Mouse (Mus musculus) limb, embryonic 12.5 days (tissue): ENCODE data around the gene Traf6. TPM values are rescaled to one million over a fixed set of nuclear protein-coding genes. Genes with fewer than 3 reads are reported as not detected.

Experiments used
- ATAC-seq: fragments of 200-750 bp; cut with Nextera tagmentation; 2 replicates; pipeline ENCODE4 v1.8.0; 2017; ENCODE audit warnings: low read depth, moderate TSS enrichment; ENCODE audit not compliant: insufficient number of reproducible peaks, insufficient read depth, low FRiP score, low TSS enrichment
- H3K27ac ChIP-seq: fragments of 300-500 bp; sonication (generic); 2 replicates; pipeline ENCODE4 v1.5.1; 2016; ENCODE audit warnings: mild to moderate bottlenecking, moderate library complexity
- H3K27me3 ChIP-seq: fragments of 300-500 bp; sonication (generic); 2 replicates; pipeline ENCODE4 v1.6.1; 2016; ENCODE audit warnings: mild to moderate bottlenecking, moderate library complexity
- H3K36me3 ChIP-seq: fragments of 300-500 bp; sonication (generic); 2 replicates; pipeline ENCODE4 v1.6.1; 2016; ENCODE audit warnings: mild to moderate bottlenecking, moderate library complexity
- H3K4me1 ChIP-seq: fragments of 300-500 bp; sonication (generic); replicated peaks from 2 replicates; pipeline ENCODE4 v1.6.1; 2016
- H3K4me2 ChIP-seq: fragments of 300-500 bp; sonication (generic); 2 replicates; pipeline ENCODE4 v1.6.1; 2016; ENCODE audit warnings: mild to moderate bottlenecking, moderate library complexity
- H3K4me3 ChIP-seq: fragments of 300-500 bp; sonication (generic); replicated peaks from 2 replicates; pipeline ENCODE4 v1.5.1; 2016; ENCODE audit warnings: mild to moderate bottlenecking
- H3K9ac ChIP-seq: fragments of 300-500 bp; sonication (generic); replicated peaks from 2 replicates; pipeline ENCODE4 v1.6.1; 2016; ENCODE audit warnings: mild to moderate bottlenecking, moderate library complexity
- H3K9me3 ChIP-seq: fragments of 300-500 bp; sonication (generic); 2 replicates; pipeline ENCODE4 v1.6.1; 2016; ENCODE audit warnings: mild to moderate bottlenecking, moderate library complexity
- WGBS: fragments of 180-500 bp; shearing (Covaris S2); methylation state at CpG from one replicate; pipeline ENCODE4 v1.1.7; 2016; 5-methylcytosine and 5-hydroxymethylcytosine counted together
- polyA plus RNA-seq: library from polyadenylated mRNA; unstranded; fragments of >200 nt; fragmentation: Nextera tagmentation; extraction: Ambion mirVana; gene quantifications from 2 replicates; pipeline ENCODE4 v1.2.1, GENCODE M21; 2016

Gene Traf6
- polyA plus RNA-seq, 1 experiment from 2014 or later, result 11.3 TPM

DNA sequence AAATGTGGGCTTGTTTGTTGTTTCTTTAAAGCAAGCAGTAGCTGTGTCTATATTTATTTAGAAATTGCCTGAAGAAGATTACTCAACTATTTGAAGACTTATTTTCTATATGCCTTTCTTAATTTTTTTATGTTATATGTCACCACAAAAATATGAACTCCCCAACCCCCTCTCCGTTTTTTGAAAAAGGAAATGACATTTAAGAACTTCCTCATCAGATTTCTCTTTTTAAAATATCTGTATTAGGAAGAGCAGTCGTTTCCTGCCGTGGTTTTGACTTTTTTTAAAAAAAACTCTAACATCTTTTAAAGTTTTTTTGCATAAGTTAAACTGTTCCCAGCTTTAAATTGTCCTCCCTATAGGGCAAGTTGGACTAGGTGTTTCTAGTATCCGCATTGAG, 21.1 kb downstream of the Traf6 start:
- Histone ChIP-seq H3K9me3 (no peaks in the 10 kb centered on the region), H3K9ac (no peak overlapping the region), H3K36me3 (peaks cover 52% of the 10 kb centered on the region), H3K4me2 (no peak overlapping the region), H3K27me3 (no peaks in the 10 kb centered on the region), H3K4me1 (peaks cover 11% of the 10 kb centered on the region; the same call in 1 of the 2 replicates), H3K27ac (no peak overlapping the region), H3K4me3 (no peak overlapping the region)
- 93% methylated on average over 4 of the region's 4 CpGs for WGBS
- ATAC-seq, result no peak

DNA sequence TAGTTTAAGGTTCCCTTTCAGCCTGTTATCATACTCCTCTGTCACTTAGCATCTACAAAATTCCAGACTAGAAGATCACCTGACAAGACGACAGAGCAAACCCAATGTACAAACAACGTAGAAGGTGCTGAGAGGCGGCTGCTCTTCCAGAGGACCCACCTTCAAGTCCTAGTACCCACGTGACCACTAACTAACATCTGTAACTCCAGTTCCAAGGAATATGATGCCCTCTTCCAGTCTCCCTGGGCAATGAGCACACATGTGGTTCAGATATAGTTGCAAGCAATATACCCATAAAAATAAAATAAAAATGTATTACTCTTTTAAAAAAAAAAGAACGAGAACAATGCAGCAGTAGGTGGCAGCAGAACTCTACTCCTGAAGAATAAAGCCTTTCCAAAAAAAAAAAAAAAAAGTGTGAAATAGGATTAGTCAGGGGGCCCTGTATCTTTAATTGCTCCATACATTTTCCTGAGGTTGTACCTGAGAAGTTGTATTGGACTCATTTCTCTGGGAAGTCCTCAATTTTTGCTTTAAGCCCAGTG, 27.8 kb downstream of the Traf6 start:
- Histone ChIP-seq H3K4me2 (no peak overlapping the region), H3K4me3 (no peak overlapping the region), H3K36me3 (peaks cover 2% of the 10 kb centered on the region; the same call in 1 of the 2 replicates), H3K4me1 (peaks cover 24% of the 10 kb centered on the region), H3K27ac (no peak overlapping the region), H3K9me3 (no peaks in the 10 kb centered on the region), H3K27me3 (no peaks in the 10 kb centered on the region), H3K9ac (no peak overlapping the region)
- 36% methylated on average over 5 of the region's 5 CpGs for WGBS
- no peak for ATAC-seq

DNA sequence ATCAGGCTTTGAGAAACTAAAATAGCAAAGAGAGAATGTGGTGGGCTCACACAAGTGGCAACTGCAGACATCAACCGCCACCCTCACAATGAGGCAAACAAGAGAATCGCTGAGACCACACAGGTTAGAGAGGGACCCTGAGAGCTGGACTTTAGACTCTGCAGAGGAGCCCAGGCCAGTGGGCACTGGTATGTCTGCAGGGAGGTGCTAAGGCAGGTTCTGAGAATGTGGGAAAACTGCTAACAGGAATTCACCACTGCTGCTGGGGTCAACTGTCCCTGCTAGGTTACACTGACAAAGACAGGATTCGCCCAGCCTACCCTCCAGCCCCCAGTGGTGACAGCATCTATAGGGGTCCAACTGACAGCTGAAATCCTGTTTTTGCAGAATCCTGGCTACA, 33.4 kb downstream of the Traf6 start:
- Histone ChIP-seq H3K36me3 (peaks cover 13% of the 10 kb centered on the region), H3K4me1 (peaks cover 7% of the 10 kb centered on the region), H3K4me3 (no peak overlapping the region), H3K27ac (no peak overlapping the region), H3K9ac (no peak overlapping the region), H3K9me3 (no peaks in the 10 kb centered on the region), H3K27me3 (no peaks in the 10 kb centered on the region), H3K4me2 (no peak overlapping the region)
- 89% methylated on average over 3 of the region's 3 CpGs for WGBS
- no peak for ATAC-seq

DNA sequence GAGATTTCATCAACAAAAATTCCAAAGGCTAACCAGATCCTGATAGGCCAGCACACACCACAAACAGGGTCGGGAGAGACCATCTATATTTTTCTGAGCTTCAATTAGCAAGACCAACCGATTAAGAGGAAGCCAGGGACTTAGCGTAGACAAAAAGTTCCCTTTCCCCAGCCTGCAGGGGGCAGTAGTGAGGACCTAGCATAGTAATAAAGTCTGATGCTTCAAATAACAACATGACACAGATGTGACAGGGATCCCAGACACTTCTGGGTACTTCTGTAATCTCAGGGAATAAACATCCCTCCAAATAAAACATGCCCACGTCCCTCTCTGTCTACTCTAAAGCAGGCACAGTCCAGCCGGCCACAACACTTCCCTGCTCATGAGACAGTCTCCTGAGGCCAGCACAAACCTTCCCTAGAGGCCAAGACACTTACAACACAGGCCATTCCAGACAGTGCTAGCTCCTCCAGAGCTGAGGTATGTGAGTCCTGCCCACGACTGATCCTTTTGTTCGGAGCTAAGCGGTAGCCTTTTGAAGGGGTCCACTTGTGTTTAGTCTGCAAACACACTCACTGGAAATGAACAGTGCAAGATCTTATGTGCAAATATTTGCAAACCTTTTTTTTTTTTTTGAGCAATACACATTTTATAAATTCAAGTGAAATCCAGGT, 37.6 kb downstream of the Traf6 start:
- no peak for ATAC-seq
- Histone ChIP-seq H3K4me1 (no peaks in the 10 kb centered on the region; the same call in 1 of the 2 replicates), H3K4me2 (no peak overlapping the region), H3K27me3 (no peaks in the 10 kb centered on the region), H3K27ac (no peak overlapping the region), H3K36me3 (peaks cover 34% of the 10 kb centered on the region), H3K9ac (no peak overlapping the region), H3K4me3 (no peak overlapping the region), H3K9me3 (no peaks in the 10 kb centered on the region)
- 88% methylated on average over 8 of the region's 8 CpGs for WGBS

- ATAC-seq, result no peak
- peaks cover 40% of the 10 kb centered on the region for H3K36me3 ChIP-seq
- no peak overlapping the region for H3K9ac ChIP-seq
- H3K27me3 ChIP-seq, result no peaks in the 10 kb centered on the region
- no peak overlapping the region for H3K4me2 ChIP-seq
- no peak overlapping the region for H3K4me3 ChIP-seq
- no peaks in the 10 kb centered on the region for H3K9me3 ChIP-seq
- 94% methylated on average over 13 of the region's 13 CpGs for WGBS
- no peak overlapping the region for H3K27ac ChIP-seq
- no peaks in the 10 kb centered on the region for H3K4me1 ChIP-seq
These were observed 38.9 kb downstream of the Traf6 start for GRCm38 (mm10) chr2:101717162-101717561.

- H3K4me1 ChIP-seq, result peaks cover 13% of the 10 kb centered on the region
- no peaks in the 10 kb centered on the region for H3K9me3 ChIP-seq
- H3K27ac ChIP-seq, result peak overlapping the region; percentile 31; the same call in 1 of the 2 replicates
- ATAC-seq, result no peak
- no peak overlapping the region for H3K9ac ChIP-seq
- H3K36me3 ChIP-seq, result peaks cover 33% of the 10 kb centered on the region
- no peaks in the 10 kb centered on the region for H3K27me3 ChIP-seq
- no peak overlapping the region for H3K4me3 ChIP-seq
- 83% methylated on average over 4 of the region's 4 CpGs for WGBS
- H3K4me2 ChIP-seq, result no peak overlapping the region
These were observed 43.6 kb downstream of the Traf6 start for GRCm38 (mm10) chr2:101721835-101722234.

- ATAC-seq, result 0 out of 2 replicates have a peak, but pooled peaks have one; percentile 33
- H3K4me3 ChIP-seq, result no peak overlapping the region
- H3K9me3 ChIP-seq, result no peaks in the 10 kb centered on the region
- peaks cover 13% of the 10 kb centered on the region for H3K4me1 ChIP-seq
- H3K4me2 ChIP-seq, result no peak overlapping the region
- H3K9ac ChIP-seq, result no peak overlapping the region; the same call in 1 of the 2 replicates
- H3K36me3 ChIP-seq, result peaks cover 32% of the 10 kb centered on the region
- H3K27me3 ChIP-seq, result no peaks in the 10 kb centered on the region
- WGBS, result 51% methylated on average over 8 of the region's 8 CpGs
- H3K27ac ChIP-seq, result peak overlapping the region; percentile 68
These were observed 44.4 kb downstream of the Traf6 start for GRCm38 (mm10) chr2:101722370-101723332.

DNA sequence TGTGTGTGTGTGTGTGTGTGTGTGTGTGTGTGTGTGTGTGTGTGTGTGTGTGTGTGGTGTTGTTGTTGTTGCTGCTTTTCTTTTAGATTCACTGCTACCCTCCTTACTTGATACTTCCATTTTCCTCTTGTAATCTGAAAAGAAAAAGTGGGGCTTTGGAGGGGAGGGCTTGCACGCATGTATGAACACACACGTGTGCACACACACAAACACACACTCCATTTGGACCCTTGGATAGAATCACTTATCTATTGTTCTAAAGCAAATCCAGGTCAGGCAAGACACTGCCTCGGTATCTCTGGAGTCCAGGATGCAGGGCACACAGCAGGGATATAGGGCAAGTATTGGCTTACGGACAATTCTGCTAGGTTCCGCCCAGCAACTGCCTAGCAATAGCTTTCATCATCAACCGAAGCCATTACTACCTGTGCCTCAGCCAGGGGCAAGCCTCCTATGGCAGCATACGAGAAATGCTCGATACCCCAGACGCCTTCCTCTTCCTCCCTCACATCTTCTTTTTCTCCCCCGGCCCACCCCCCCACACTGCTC, 45.2 kb downstream of the Traf6 start:
- WGBS, result 78% methylated on average over 10 of the region's 10 CpGs
- Histone ChIP-seq H3K27ac (peak overlapping the region; percentile 41; the same call in 1 of the 2 replicates), H3K4me1 (peaks cover 13% of the 10 kb centered on the region), H3K4me2 (no peak overlapping the region), H3K9ac (no peak overlapping the region; the same call in 1 of the 2 replicates), H3K27me3 (no peaks in the 10 kb centered on the region), H3K4me3 (no peak overlapping the region), H3K36me3 (peaks cover 35% of the 10 kb centered on the region), H3K9me3 (no peaks in the 10 kb centered on the region)
- peak; percentile 24; the same call in 1 of the 2 replicates for ATAC-seq

DNA sequence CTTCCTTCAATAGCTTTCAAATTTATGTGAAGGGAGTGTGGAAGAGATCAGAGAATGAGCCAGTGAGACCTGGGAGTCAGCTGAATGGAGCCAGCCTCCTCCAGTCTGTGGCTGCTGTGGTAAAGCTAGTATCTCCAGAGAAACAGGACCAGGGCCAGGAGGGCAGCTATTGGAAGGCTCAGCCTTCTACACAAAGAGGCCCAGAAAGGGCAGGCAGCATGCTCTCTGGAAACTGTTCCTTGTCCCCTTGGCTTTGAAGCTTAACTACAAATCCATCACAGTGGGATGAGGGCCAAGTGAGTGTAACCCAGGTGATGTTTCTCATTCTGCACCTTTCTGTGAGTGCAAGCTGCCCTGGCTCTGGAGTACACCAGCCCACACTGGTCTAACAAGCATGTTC, 49.6 kb downstream of the Traf6 start:
- H3K27ac ChIP-seq, result no peak overlapping the region
- no peaks in the 10 kb centered on the region for H3K9me3 ChIP-seq
- peaks cover 9% of the 10 kb centered on the region for H3K4me1 ChIP-seq
- H3K27me3 ChIP-seq, result no peaks in the 10 kb centered on the region
- H3K4me3 ChIP-seq, result no peak overlapping the region
- peaks cover 53% of the 10 kb centered on the region for H3K36me3 ChIP-seq
- H3K4me2 ChIP-seq, result no peak overlapping the region
- H3K9ac ChIP-seq, result no peak overlapping the region
- ATAC-seq, result no peak

DNA sequence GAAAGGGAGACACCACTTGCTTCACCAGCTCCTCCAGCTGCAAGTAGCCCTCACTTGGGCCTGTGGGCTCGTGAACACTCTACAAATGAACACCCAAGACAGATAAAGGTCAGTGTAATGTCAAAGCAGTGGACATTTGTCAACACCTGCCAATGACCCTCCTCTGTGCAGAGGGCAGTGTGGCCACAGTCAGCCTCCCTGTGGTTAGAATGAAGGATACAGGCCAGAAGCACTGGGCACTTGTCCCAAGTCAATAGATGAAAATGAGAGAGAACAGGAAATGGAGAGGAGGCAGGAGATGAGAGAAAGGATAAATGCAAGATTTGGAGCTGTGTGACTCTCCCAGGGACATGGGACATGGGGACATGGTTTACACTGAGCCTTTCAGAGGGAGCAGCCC, 51.2 kb downstream of the Traf6 start:
- 51% methylated on average over 1 of the region's 1 CpGs for WGBS
- H3K9ac ChIP-seq, result no peak overlapping the region
- H3K4me1 ChIP-seq, result no peaks in the 10 kb centered on the region
- H3K27ac ChIP-seq, result no peak overlapping the region
- no peak overlapping the region for H3K4me2 ChIP-seq
- no peak overlapping the region for H3K4me3 ChIP-seq
- H3K27me3 ChIP-seq, result no peaks in the 10 kb centered on the region
- ATAC-seq, result no peak
- no peaks in the 10 kb centered on the region for H3K9me3 ChIP-seq
- H3K36me3 ChIP-seq, result peaks cover 67% of the 10 kb centered on the region

DNA sequence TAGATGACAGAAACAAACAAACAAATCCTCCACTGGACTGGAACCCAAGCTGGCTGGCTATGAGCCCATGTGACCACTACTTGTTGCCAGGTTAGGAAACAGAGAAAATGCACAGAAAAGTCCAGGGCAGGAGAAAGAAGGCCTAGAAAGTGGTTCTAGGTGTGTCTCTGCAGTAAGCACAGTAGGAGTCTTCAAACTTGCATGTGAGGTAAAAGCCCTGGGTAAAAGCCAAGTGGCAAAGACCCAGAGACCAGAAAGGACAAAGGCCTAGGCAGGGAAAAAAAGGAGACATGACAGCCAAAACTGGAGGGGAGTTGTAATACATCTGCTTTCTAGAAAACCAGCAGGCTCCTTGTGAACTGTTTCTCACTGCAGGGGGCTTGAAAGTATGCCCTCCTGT, 52.7 kb downstream of the Traf6 start:
- no peak overlapping the region for H3K4me2 ChIP-seq
- H3K27ac ChIP-seq, result no peak overlapping the region
- H3K36me3 ChIP-seq, result peaks cover 70% of the 10 kb centered on the region
- H3K4me1 ChIP-seq, result no peaks in the 10 kb centered on the region
- H3K4me3 ChIP-seq, result no peak overlapping the region
- ATAC-seq, result no peak
- H3K9ac ChIP-seq, result no peak overlapping the region
- H3K9me3 ChIP-seq, result no peaks in the 10 kb centered on the region
- no peaks in the 10 kb centered on the region for H3K27me3 ChIP-seq
